Mouse (Mus musculus) brain, adult 10 weeks (tissue): ENCODE results near the gene Tbx18. TPM values are rescaled to one million over a fixed set of nuclear protein-coding genes. Genes with fewer than 3 reads are reported as not detected.

Experiments
- polyA plus RNA-seq: library from polyadenylated mRNA; stranded (reverse); fragments of 350-450 nt; fragmentation: Illumina TruSeq; extraction: RNeasy Lipid Tissue Mini Kit (QIAGEN cat#74804); gene quantifications from one replicate; pipeline ENCODE4 v1.2.3, GENCODE M21; 2015; ENCODE audit warnings: low read depth, low replicate concordance

The Tbx18 gene
- 2.2 TPM for polyA plus RNA-seq

GRCm38 (mm10) chr9:87730961-87731535 is at the start of gene Tbx18:
Gene Tbx18 (minus strand): TSS chr9:87731260.

